Comparison of ENCODE assay signal across 22 mouse cellular contexts in the genomic region with DNA sequence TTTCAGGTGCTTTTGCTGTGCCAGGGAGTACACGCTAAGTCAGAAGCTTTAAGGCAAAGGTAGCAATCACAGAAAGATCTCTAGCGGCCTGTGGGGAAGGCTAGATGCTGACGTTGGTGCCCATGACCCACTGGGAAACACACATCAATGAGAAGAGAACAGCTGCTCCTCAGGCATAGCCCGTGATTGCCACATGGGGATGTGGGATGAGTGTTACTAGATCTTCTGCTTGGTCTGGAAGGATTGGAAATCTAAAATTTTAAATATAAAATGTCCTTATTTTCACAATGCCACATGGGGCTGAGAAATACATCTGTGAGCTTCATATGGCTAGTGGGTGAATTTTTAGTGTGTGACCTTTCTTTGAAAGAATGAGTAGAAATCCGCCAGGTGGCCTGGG.
DNase-seq lines count a peak whose midpoint lies in the region; TF ChIP-seq lines count a peak whose summit lies in the region.
"Had no signal": no experiment of that assay in that cellular context is flagged by ENCODE, and none has a peak within 500 bp of the region (broad histone marks: within the 10 kb centered on the region; RNA-seq: fewer than 3 reads in every experiment).

No protein-coding gene starts in this region.

- H3K4me3 ChIP-seq in layer of hippocampus, adult 2 months: no peak overlapping the region
- H3K4me3 ChIP-seq: forebrain, embryonic 10.5 days; heart, embryonic 12.5 days; heart, embryonic 15.5 days; hindbrain, embryonic 10.5 days; hindbrain, embryonic 13.5 days had no signal

- no peak for TF ChIP-seq CTCF in layer of hippocampus, adult 2 months (conservative IDR thresholded peaks at IDR 0.05)

- DNase-seq in frontal cortex, adult 2 months (ENCODE audit: extremely low spot score in 1 of 2, low spot score in 1 of 2): peak; percentile 15 to 31
- no peak for DNase-seq in frontal cortex, postnatal 14 days (ENCODE audit: low spot score in 2 of 2)
- peak; percentile 31 to 36 for DNase-seq in layer of hippocampus, adult 2 months (ENCODE audit: low spot score in 2 of 2)
- no peak for DNase-seq in layer of hippocampus, adult 9-10 months (ENCODE audit: low spot score)
- peak; percentile 32 to 35 for DNase-seq in right cerebral cortex, adult 2 months (ENCODE audit: low spot score in 2 of 2)
- no peak for DNase-seq in right cerebral cortex, postnatal 25 days
- DNase-seq in layer of hippocampus, postnatal 14 days (ENCODE audit: low spot score in 2 of 2): peak; percentile 26 to 45
- no peak for DNase-seq in testis, postnatal 10 days (ENCODE audit: low spot score)
- DNase-seq: adrenal gland, adult 2 months; adrenal gland, postnatal 14 days; cerebellum, adult 18-20 months; cerebellum, adult 9-10 months; cerebellum, postnatal 14 days; gastrocnemius, postnatal 10 days; gastrocnemius, postnatal 36 days; heart, postnatal 10 days; heart, postnatal 36 days had no signal

- no peak overlapping the region for H3K27ac ChIP-seq in layer of hippocampus, adult 2 months
- H3K27ac ChIP-seq: forebrain, embryonic 10.5 days; heart, embryonic 15.5 days; hindbrain, embryonic 10.5 days; hindbrain, embryonic 13.5 days had no signal

Comparison
In these comparisons a context has a peak if more than half of its experiments do, and no peak if none do; other contexts are left out.
1. DNase-seq: peak in frontal cortex, adult 2 months (2 of 2), layer of hippocampus, adult 2 months (2 of 2), right cerebral cortex, adult 2 months (2 of 2) and layer of hippocampus, postnatal 14 days (2 of 2); none in frontal cortex, postnatal 14 days (0 of 2), layer of hippocampus, adult 9-10 months (single experiment), right cerebral cortex, postnatal 25 days (single experiment) and testis, postnatal 10 days (single experiment).